Mouse (Mus musculus) kidney, adult 18-20 months (tissue): ENCODE results near the gene Neurl4.
"Not testable (repeated sequence)": the region's sequence is repeated elsewhere in the genome, so short reads cannot be mapped to it uniquely, and the experiment has no call there.

Experiments
- DNase-seq: peaks from one replicate; pipeline ENCODE4 v3.0.0; 2021

Neurl4 gene

DNA sequence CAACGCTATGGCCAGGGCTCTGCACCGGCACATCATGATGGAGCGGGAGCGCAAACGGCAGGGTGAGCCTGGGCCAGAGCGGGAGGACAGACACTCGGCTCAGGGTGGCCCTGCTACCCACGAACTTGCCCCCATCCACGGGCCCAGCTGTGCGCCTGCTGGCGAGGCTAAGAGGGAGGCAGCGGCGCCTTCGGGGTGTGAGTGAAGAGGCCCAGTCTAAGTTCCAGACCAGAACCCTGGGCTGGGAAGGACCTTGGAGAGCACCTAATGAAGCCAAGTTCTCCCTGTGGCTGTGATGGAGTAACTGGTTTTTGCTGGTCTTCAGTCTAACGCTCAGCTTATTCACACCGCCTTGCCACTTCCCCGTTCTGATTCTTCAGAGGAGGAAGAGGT is 13.5 kb downstream of the Neurl4 start:
- no peak for DNase-seq

- no peak for DNase-seq
Observed at GRCm38 (mm10) chr11:69914917-69915430, 14.1 kb downstream of the Neurl4 start.

- DNase-seq: no peak
Observed at GRCm38 (mm10) chr11:69915667-69916627, 15.1 kb downstream of the Neurl4 start.

GRCm38 (mm10) chr11:69916652-69917378 is 15.9 kb downstream of the Neurl4 start:
- DNase-seq: not testable (repeated sequence)

DNA sequence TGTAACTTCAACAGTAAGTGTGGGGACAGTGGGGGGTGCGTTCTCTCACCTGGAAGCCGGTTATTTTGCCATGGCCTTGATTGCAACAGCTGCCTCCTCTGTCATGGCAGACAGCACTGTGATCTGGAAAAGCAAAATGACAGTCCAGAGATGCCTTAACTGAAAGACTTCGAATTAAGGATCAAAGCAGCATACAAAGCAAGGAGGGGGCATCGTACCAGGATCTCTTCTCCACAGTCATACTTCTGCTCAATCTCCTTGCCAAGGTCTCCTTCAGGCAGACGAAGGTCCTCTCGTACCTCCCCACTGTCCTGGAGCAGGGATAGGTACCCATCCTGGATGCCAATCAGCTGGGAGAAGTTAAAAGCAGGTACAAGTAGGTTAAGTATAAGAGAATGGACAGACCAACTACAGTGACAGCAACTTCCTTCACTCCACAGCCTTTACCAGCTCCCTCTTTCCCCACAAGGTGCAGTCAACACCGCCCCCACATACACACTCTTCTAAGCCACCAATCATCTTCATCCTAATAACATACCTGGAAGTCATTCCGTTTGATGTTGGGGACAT is 16.6 kb downstream of the Neurl4 start:
- no peak for DNase-seq

DNA sequence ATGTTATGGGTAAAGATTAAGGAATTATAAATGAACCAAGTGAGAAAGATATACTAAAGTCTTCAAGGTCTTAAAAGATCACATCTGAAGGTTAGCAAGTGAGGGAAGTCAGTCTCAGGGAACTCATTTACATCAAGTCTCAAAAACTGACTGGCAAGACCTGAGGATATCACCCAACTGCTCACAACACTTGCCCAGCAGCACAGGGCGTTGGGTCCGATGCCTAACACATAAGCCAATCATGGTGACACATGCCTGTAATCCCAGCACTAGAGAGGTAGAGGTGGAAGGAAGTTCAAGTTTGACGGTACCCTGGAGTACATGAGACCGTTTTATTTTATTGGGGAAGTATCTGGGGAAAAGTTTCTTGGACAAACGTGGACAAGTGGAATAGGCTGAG is 17.2 kb downstream of the Neurl4 start:
- no peak for DNase-seq

DNA sequence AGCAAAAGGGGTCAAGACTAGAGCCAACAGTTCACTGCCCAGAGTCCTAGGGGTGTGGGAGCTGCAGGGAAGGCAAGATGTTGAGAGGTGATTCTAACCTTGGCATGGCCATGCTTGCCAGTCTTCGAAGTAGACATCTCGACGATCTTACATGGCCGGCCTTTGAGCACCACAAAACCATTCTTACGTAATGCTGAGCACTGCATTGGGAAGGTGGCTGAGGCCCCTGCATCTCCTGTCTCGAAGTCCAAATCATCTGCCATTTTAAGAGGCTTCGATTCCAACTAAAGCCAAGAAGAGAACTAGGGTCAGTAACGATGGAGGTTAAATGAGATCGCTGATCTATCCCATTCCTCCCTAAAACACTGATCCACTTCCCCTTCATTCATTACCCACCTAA is 18.2 kb downstream of the Neurl4 start:
- no peak for DNase-seq

DNA sequence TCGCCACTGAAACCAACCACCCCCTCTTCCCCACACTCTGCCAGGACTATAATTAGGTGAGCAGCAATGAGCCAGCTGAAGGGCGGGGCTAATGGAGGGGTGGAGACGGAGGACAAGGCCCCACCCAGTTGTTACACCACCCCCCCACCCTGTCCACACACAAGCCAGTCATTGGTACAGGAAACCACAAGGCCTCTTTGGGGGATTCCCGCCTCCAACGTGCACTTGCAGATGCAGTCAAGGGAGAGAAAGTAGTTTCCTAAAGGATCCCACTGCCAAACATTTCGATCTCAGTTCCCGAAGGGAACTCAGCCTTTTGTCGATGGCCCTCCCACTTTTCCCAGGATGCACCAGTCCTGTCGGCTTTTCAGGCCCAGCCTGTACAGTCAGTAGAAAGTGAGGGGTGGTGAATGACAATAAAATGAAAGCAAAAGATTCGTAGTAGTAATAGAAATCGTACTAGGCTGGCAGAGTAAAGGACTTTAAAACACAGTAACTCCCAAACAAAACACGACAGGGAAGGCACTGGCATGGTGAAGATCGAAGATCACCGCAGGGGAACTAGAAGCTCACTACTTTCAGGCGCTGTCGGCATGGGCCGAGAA is 18.9 kb downstream of the Neurl4 start:
- DNase-seq: peak; percentile 88

GRCm38 (mm10) chr11:69920266-69921031 is 19.6 kb downstream of the Neurl4 start:
- peak; percentile 50 for DNase-seq

GRCm38 (mm10) chr11:69921114-69922011 is 20.5 kb downstream of the Neurl4 start, which contains the start of gene Eif5a:
TSS of gene Eif5a (minus strand) at chr11:69921958.
- DNase-seq: peak; percentile 100

- DNase-seq: no peak
Observed at GRCm38 (mm10) chr11:69922012-69922756, 21.3 kb downstream of the Neurl4 start.

DNA sequence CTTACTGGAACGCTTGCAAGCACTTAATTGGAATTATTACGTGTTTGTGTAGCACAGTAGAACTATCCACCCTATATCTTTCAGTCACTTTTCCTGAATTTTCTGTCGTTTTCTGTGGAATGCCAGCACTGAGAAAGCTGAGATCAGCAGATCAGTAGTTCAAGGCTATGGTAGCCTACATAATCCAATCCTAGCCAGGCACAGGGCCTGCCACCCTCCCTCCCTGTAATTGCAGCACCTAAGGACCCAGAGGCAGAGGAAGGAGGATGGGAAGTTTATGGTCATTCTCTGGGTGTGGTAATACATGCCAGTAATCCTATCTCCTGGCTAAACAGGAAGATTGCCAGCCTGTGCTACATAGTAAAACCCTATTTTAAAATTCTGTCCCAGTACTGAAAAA is 21.9 kb downstream of the Neurl4 start:
- no peak for DNase-seq

- DNase-seq: no peak
Observed at GRCm38 (mm10) chr11:69927501-69927900, 26.6 kb downstream of the Neurl4 start.

DNA sequence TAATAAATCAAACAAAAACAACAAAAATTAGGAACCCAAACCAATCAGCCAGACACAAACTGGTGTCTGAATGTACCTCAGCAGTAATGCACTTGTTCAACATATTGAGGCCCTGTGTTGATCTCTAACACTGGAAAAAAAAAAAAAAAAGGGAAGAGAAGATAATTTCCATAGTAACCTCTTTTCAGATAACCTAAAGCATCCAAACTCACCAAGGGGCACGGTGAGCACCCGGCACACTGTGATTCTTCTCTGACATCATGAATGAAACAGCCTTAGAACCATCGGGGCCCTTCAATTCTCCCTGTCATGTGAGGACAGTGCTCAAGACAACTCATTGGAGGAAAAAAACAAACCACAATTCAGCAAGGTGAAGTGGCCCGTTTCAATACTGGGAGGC is 28.8 kb downstream of the Neurl4 start:
- DNase-seq: no peak

GRCm38 (mm10) chr11:69930176-69930575 is 29.3 kb downstream of the Neurl4 start:
- DNase-seq: not testable (repeated sequence)

- no peak for DNase-seq
Observed at GRCm38 (mm10) chr11:69930967-69931537, 30.2 kb downstream of the Neurl4 start.

- DNase-seq: no peak
Observed at GRCm38 (mm10) chr11:69931769-69932168, 30.9 kb downstream of the Neurl4 start.

GRCm38 (mm10) chr11:69932254-69932653 is 31.4 kb downstream of the Neurl4 start:
- no peak for DNase-seq

- DNase-seq: no peak
Observed at GRCm38 (mm10) chr11:69933066-69933465, 32.2 kb downstream of the Neurl4 start.

- peak; percentile 93 for DNase-seq
Observed at GRCm38 (mm10) chr11:69934169-69934568, 33.3 kb downstream of the Neurl4 start.
